Mouse (Mus musculus) cerebellum, adult 8-10 months (tissue): ENCODE measurements around the gene Abcg1.

Experiments used
- DNase-seq: peaks from one replicate; pipeline ENCODE4 v3.0.0; 2022

The Abcg1 gene

DNA sequence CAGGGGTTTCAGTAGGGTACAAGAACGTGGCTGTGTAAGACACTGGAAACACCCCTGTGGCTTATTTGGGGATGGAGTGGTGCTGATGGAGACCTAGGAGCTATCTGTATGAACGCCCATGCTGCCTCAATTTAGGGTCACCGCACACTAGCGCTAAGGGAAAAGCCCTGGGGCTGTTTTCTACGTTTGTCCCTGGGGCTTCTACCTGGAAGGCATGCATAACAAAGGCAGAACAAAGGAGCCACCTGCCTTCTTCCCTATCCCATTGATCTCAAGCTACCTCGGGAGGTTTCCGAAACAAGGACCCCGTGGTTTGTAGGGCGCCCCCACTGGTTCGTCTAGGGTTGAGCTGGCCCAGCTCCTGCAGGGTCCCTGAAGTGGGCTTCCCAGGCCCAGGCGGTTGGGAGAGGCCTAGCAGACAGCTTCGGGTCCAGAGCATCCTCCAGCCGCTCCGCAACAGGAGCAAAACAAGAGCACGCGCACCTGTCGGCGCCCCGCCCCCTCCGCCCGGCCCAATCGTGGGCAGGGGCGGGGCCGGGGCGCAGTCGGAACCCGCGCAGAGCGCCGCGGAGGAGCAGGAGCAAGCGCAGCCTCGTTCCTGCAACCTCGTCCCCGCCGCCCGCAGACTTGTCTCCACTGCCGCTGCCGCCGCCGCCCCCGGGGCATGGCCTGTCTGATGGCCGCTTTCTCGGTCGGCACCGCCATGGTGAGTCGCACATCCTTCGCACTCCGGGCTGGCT, at the start of gene Abcg1:
Abcg1 (plus strand) TSS at position 525 of the 740 bp plus-strand sequence.
- peak; percentile 79 for DNase-seq

DNA sequence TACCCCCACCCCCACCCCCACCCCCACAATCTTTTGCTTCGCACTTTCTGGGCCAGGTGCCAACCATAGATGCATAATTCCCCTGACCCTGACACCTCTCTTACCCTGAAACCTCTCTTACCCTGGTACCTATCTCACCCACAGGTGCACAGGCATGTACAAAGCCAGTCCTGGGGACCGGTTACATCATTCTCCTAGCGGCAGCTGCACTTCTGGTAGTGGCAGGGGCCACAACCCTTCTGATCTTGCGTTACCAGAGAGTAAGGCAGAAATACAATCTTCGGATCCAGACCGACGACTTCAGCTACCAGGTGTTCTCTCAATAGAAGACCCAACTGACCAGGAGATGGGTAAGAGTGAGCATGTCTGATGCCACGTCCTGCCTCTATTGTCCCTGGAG, 49.1 kb upstream of the Abcg1 start:
- DNase-seq: no peak

GRCm38 (mm10) chr17:31011551-31012394, 45.7 kb upstream of the Abcg1 start:
- DNase-seq: peak; percentile 47

DNA sequence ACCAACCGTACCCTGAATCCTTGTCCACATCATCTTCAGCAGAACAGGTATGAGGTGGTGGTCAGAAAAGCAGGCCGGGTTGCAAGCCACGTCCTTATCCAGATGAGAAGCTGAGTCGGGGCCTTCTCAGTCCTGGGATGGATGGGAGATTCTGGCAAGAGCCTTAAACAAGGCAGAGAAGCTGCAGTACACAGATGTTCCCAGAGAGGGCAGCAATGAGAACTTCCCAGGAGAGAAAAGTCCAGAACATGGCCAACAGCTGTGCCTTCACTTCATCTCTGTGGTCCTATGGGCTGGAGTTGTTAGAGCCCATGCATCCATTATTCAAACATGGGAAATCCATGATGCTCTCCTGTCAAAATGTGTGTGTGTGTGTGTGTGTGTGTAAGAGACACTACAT, 39.2 kb upstream of the Abcg1 start:
- peak; percentile 41 for DNase-seq

GRCm38 (mm10) chr17:31019505-31019904, 38.0 kb upstream of the Abcg1 start:
- peak; percentile 77 for DNase-seq

GRCm38 (mm10) chr17:31020078-31020477, 37.4 kb upstream of the Abcg1 start:
- no peak for DNase-seq

DNA sequence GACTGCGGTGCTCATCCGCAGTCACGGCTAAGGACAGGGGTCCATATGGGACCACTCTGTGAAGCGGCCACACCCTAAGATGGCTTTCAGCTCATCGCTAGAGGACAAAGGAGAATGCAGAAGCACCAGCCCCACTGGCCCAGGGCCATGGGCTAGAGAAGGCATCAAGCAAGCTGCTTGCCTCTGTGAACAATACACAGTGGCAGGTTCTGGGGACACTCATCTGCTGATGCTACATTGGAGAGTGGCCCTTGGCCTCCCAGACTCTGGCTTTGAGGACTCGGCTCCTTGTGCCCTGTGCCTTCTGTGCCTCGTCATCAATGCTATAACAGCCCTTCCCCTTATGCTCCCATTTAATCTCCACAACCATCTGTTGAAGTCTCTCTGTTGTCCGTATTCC, 36.2 kb upstream of the Abcg1 start:
- no peak for DNase-seq

DNA sequence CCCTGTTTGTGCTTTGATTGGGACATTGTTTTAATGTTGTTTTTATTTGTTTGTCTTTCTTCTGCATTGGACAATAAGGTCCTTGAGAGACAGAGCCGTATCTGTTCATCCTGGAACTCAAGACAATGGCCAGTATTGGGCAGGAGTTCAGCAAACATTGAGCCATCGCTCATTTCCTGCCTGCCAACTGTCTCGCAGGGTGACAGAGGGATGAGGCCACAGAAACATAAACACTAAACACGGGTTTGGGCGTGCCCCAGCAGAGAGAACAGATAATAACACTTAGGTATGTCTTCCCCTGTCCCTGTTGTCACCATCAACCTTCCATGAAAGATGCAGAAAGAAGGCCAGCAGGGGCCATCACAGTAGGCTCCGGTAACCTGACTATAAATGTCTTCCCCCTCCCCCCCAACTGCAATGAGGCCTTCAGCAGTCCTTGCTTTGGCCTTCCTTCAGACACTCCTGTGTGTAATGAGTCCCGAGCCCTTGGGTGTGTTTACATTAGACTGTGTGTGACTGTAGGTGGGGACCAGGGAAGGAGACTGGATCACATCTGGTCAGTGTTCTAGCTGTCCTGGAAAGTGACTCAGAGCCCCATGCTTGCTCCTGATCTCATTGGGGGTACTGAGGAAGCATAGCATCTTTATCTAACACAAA, 33.2 kb upstream of the Abcg1 start:
- no peak for DNase-seq

DNA sequence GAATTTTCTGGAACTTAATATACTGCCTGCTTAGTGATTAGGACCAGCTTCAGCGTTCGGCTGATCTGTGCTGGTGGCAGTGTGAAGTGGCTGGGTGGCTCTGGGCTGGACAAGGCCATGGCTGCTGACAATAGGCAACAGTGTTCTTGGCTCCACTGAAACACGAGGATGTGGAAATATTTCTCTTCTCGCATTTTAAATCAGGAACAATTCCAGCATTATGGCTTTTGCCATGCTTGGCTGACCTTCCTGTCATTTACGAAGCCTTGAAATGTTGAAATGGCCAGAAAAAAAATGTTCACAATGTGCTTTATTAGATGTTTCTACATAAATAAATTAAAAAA, 32.7 kb upstream of the Abcg1 start:
- DNase-seq: no peak

DNA sequence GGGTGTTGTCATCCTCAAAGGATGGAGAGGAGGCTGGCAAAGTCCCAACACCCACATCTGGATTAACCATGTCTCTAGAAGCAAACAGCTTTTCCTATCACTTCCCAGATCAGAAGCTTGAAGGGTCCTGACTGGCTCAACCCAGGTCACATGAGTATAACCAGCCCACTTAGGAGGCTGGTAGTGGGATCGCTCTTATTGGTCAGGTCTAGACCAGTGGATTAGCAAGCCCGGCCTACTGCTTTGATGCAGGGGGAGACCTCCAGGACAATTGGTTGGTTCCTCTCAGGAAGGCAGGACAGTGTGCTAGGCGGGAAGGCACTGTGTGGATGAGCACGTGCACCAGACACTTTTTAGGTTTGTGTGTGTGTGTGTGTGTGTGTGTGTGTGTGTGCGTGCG, 30.5 kb upstream of the Abcg1 start:
- DNase-seq: no peak

DNA sequence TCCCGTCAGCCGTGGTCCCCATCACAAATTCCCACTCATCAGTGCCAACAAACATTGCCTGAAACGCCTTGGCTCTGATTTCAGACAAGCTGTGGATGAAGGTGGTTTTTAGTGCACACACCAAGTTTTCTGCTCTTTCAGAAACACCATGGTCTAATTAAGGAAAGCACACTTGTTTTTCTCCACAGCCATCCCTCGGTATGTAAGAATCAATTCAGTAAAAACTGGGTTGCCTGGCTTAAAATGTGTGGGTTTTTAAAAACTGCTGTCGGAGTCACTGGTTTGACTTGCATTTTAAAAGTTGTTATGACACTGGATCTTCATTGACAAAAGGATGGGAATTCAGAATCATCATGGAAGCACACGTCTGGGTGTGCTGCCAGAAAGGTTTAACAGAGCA, 29.8 kb upstream of the Abcg1 start:
- no peak for DNase-seq

- DNase-seq: no peak
Measured at GRCm38 (mm10) chr17:31028821-31029370, 28.6 kb upstream of the Abcg1 start.

- DNase-seq: no peak
Measured at GRCm38 (mm10) chr17:31029407-31029806, 28.1 kb upstream of the Abcg1 start.

- no peak for DNase-seq
Measured at GRCm38 (mm10) chr17:31032341-31032740, 25.1 kb upstream of the Abcg1 start.

GRCm38 (mm10) chr17:31033251-31033650, 24.2 kb upstream of the Abcg1 start:
- no peak for DNase-seq

DNA sequence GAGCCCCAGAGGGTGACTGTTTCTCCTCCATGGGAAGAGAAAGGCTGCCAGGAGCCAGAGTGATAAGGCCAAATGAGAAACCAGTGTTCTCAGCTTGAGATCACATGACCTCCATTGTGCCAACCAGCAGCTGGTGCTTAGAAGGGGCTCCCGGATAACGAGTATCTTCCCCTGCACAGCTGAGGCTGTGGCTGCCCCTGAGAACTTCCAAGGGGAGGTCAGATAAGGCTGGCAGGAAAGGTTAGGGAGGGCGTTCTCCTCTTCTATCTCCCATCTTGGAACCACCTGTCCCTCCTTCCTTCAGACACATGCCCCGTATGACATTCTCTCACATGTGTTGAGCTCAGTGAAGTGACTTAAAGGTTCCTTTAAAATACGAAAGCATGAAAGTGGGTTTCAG, 23.3 kb upstream of the Abcg1 start:
- DNase-seq: no peak

- no peak for DNase-seq
Measured at GRCm38 (mm10) chr17:31034674-31035356, 22.7 kb upstream of the Abcg1 start.

DNA sequence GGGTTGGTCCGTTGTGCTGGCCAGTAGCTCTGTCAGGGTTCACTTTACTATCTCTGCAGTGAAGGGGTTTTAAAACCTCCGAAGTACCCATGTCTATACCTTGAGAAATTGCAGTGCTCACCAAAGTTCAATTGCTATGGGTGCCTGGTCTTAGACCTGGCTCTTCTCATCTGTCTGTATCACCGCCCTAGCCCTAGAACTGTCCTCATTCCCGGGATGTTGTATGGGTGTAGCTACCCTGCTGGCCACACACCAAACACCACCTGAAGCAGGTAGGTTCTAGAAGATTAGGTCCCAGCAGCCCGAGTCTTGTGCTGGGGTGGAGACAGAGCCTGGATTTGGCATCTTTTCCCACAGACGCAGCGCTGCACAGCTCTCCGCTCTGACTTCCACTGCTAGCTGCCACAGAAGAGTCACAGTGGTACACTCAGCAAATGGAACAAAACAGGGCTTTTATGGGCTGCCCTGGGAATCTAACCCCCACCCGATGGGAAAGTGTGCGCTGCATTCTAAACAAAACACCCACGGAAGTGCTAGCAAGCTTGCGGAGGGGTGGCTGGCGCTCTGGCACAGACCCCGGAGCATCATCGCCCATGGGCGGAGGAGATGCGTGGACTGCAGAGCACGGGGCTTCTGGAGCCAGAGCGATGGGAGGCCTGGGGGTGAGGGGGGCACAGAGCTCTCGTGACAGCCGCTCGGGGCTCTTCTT, 21.2 kb upstream of the Abcg1 start:
- no peak for DNase-seq

DNA sequence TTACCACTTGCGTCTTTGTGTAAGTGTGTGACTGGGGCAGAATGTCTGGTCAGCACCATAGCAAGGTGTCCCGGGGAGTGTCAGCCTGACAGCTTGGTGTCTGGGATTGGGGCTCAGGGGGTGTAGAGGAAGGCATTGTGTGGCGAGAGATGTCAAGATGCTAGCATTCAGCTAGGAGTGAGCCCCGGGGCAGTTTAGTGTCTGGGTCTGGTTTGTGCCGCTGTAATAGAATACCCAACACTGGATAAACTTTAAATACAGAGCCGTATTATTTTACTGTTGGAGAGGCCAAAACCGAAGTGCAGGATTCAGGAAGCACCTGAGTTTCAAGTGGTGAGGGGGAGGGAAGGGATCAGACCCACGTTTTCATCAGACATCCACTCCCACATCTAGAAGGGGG, 20.1 kb upstream of the Abcg1 start:
- no peak for DNase-seq

DNA sequence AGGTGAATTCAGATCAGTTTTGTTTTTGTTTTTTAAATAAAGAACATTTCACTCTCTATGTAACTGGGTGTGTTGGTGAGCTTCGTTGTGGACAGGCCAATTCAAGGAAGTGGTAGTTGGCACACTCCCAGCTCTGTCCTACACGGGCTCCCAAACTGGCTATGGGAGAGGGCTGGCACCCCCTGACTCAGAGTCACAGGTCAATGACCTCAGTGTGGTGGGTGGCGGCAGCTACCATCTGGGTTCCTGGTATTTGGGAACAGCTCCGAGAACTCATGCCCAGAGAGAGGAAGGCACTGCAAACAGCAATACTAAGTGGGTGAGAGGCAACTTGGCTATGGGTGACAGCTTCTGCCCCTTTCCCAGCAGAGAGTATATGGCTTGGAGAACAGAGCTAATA, 19.1 kb upstream of the Abcg1 start:
- no peak for DNase-seq

- DNase-seq: no peak
Measured at GRCm38 (mm10) chr17:31039626-31040025, 17.8 kb upstream of the Abcg1 start.

DNA sequence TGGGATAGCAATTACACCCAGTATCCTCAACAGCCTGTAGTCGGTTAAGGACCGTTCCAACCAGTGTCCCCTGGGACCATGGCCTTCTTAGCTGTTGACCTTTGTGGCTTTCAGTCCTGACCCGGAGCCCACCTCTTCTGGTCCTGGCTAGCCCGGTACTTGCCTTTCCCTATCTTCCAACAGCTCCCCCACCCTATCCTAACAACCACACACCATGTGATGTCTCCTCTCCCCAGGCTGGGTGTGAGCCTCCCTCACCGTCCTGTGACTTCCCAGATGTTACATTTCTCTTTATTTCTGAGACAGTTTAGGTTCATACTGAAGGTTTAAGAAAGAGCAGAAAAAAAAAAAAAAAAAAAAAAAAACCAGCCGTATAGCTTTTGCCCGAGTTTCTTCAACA, 17.1 kb upstream of the Abcg1 start:
- no peak for DNase-seq
